Mouse (Mus musculus): ENCODE results near the gene Riiad1.

DNA sequence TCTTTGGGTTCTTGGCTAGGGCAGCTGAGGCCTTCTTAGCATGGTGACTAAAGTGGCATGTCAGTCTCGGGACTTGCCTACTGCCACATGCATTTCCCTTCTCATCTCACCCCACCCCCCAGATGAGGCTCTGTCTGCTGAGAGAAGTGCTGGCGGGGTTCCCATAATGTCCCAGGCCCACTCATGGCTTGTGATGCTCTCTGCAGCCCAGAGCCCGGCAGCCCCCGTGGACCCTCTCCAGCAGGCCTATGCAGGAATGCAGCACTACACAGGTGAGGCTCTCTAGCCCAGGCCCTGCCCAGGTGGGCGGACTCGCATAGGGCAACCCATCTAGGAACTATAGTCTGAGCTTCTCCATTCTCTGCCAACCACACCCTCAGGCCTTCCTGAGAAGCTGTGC, 7.4 kb upstream of the Riiad1 start:
- TF ChIP-seq GATA1 (IDR thresholded peaks at IDR 0.05; ENCODE audit: low read length) (no peak), TAL1 (IDR thresholded peaks at IDR 0.05; ENCODE audit: low read length) (no peak)
